Mouse (Mus musculus): ENCODE results near the gene Art4. TPM values are rescaled to one million over a fixed set of nuclear protein-coding genes. Genes with fewer than 3 reads are reported as not detected.
A peak's percentile ranks its signal among the peaks of the same experiment; 100 is the strongest.
"Not testable (repeated sequence)": the region's sequence is repeated elsewhere in the genome, so short reads cannot be mapped to it uniquely, and the experiment has no call there.

The Art4 gene
- total RNA-seq, 2 experiments from 2014 or later: not detected

- TF ChIP-seq CTCF (conservative IDR thresholded peaks at IDR 0.05): no peak
- DNase-seq (ENCODE audit: low spot score in 2 of 2): no peak
- Histone ChIP-seq H3K27ac (no peak overlapping the region), H3K4me3 (no peak overlapping the region)
These were observed 31.5 kb upstream of the Art4 start for GRCm38 (mm10) chr6:136889067-136889466.

- DNase-seq (ENCODE audit: low spot score in 2 of 2): no peak
These were observed 30.3 kb upstream of the Art4 start for GRCm38 (mm10) chr6:136887854-136888253.

GRCm38 (mm10) chr6:136884766-136885165 lies 27.2 kb upstream of the Art4 start:
- H3K4me3 ChIP-seq; DNase-seq (ENCODE audit: low spot score in 2 of 2); H3K27ac ChIP-seq: not testable (repeated sequence)

More at GRCm38 (mm10) chr6:136887854-136888253, 30.3 kb upstream of the Art4 start:
- Histone ChIP-seq H3K27ac (no peak overlapping the region), H3K4me3 (no peak overlapping the region)
- TF ChIP-seq CTCF (conservative IDR thresholded peaks at IDR 0.05): no peak

- Histone ChIP-seq H3K27ac (no peak overlapping the region), H3K4me3 (no peak overlapping the region)
- no peak for TF ChIP-seq CTCF (conservative IDR thresholded peaks at IDR 0.05)
- no peak for DNase-seq (ENCODE audit: low spot score in 2 of 2)
These were observed 26.4 kb upstream of the Art4 start for GRCm38 (mm10) chr6:136883961-136884360.

GRCm38 (mm10) chr6:136883431-136883915 lies 25.9 kb upstream of the Art4 start:
- no peak overlapping the region for H3K4me3 ChIP-seq
- H3K27ac ChIP-seq: no peak overlapping the region
- no peak for TF ChIP-seq CTCF (conservative IDR thresholded peaks at IDR 0.05)
- DNase-seq (ENCODE audit: low spot score in 2 of 2): no peak

GRCm38 (mm10) chr6:136881678-136882077 lies 24.1 kb upstream of the Art4 start:
- no peak overlapping the region for H3K4me3 ChIP-seq
- no peak overlapping the region for H3K27ac ChIP-seq
- no peak for DNase-seq (ENCODE audit: low spot score in 2 of 2)
- no peak for TF ChIP-seq CTCF (conservative IDR thresholded peaks at IDR 0.05)

GRCm38 (mm10) chr6:136875670-136876069 lies 18.1 kb upstream of the Art4 start, which contains the start of gene Mgp:
TSS of gene Mgp (minus strand) at chr6:136875823.
- Histone ChIP-seq H3K4me3 (no peak within 1 kb of the TSS; the same call in 1 of the 2 replicates), H3K27ac (no peak within 1 kb of the TSS)
- peak; percentile 19 to 29 for DNase-seq (ENCODE audit: low spot score in 2 of 2)
- TF ChIP-seq CTCF (conservative IDR thresholded peaks at IDR 0.05): no peak

- H3K27ac ChIP-seq: no peak overlapping the region
- no peak for TF ChIP-seq CTCF (conservative IDR thresholded peaks at IDR 0.05)
- no peak for DNase-seq (ENCODE audit: low spot score in 2 of 2)
- no peak overlapping the region; the same call in 1 of the 2 replicates for H3K4me3 ChIP-seq
These were observed 17.1 kb upstream of the Art4 start for GRCm38 (mm10) chr6:136874599-136874998.

GRCm38 (mm10) chr6:136868921-136869320 lies 11.4 kb upstream of the Art4 start:
- H3K27ac ChIP-seq: no peak overlapping the region
- H3K4me3 ChIP-seq: no peak overlapping the region
- no peak for TF ChIP-seq CTCF (conservative IDR thresholded peaks at IDR 0.05)
- no peak for DNase-seq (ENCODE audit: low spot score in 2 of 2)

GRCm38 (mm10) chr6:136866150-136866549 lies 8.6 kb upstream of the Art4 start:
- no peak overlapping the region for H3K4me3 ChIP-seq
- DNase-seq (ENCODE audit: low spot score in 2 of 2): no peak
- H3K27ac ChIP-seq: no peak overlapping the region
- no peak for TF ChIP-seq CTCF (conservative IDR thresholded peaks at IDR 0.05)

- no peak for DNase-seq (ENCODE audit: low spot score in 2 of 2)
- H3K4me3 ChIP-seq: no peak overlapping the region
- TF ChIP-seq CTCF (conservative IDR thresholded peaks at IDR 0.05): no peak
These were observed 7.8 kb upstream of the Art4 start for GRCm38 (mm10) chr6:136865360-136865759.

GRCm38 (mm10) chr6:136861020-136861419 lies 3.5 kb upstream of the Art4 start:
- peak; percentile 43 to 59 for DNase-seq (ENCODE audit: low spot score in 2 of 2)
- Histone ChIP-seq H3K27ac (no peak overlapping the region), H3K4me3 (no peak overlapping the region; the same call in 1 of the 2 replicates)
- TF ChIP-seq CTCF (conservative IDR thresholded peaks at IDR 0.05): peak; percentile 86

More at GRCm38 (mm10) chr6:136865360-136865759, 7.8 kb upstream of the Art4 start:
- H3K27ac ChIP-seq: no peak overlapping the region

GRCm38 (mm10) chr6:136858420-136858819 lies 887 bp upstream of the Art4 start:
- no peak for DNase-seq (ENCODE audit: low spot score in 2 of 2)
- TF ChIP-seq CTCF (conservative IDR thresholded peaks at IDR 0.05): no peak
- Histone ChIP-seq H3K4me3 (no peak overlapping the region), H3K27ac (no peak overlapping the region)

- no peak for TF ChIP-seq CTCF (conservative IDR thresholded peaks at IDR 0.05)
- Histone ChIP-seq H3K4me3 (no peak overlapping the region), H3K27ac (no peak overlapping the region)
- no peak for DNase-seq (ENCODE audit: low spot score in 2 of 2)
These were observed 334 bp upstream of the Art4 start for GRCm38 (mm10) chr6:136857873-136858260.
